Mouse (Mus musculus) embryonic facial prominence, embryonic 10.5 days (tissue): Measurements from ENCODE around the gene Ppp1r12a. TPM values are rescaled to one million over a fixed set of nuclear protein-coding genes. Genes with fewer than 3 reads are reported as not detected.
A peak's percentile ranks its signal among the peaks of the same experiment; 100 is the strongest.

ENCODE experiments used
- DNase-seq: peaks from one replicate; pipeline ENCODE4 v3.0.0-alpha.2; 2017; ENCODE audit warnings: low spot score
- H3K27ac ChIP-seq: fragments of 300-500 bp; sonication (generic); replicated peaks from 2 replicates; pipeline ENCODE4 v1.5.1; 2016; ENCODE audit warnings: mild to moderate bottlenecking
- H3K27me3 ChIP-seq: fragments of 300-500 bp; sonication (generic); replicated peaks from 2 replicates; pipeline ENCODE4 v1.6.1; 2016; ENCODE audit warnings: low read depth, mild to moderate bottlenecking; ENCODE audit not compliant: poor library complexity, severe bottlenecking
- H3K36me3 ChIP-seq: fragments of 300-500 bp; sonication (generic); replicated peaks from 2 replicates; pipeline ENCODE4 v1.6.1; 2016; ENCODE audit warnings: mild to moderate bottlenecking, moderate library complexity
- H3K4me1 ChIP-seq: fragments of 300-500 bp; sonication (generic); 2 replicates; pipeline ENCODE4 v1.6.1; 2016
- H3K4me3 ChIP-seq: fragments of 300-500 bp; sonication (generic); 2 replicates; pipeline ENCODE4 v1.5.1; 2016; ENCODE audit warnings: mild to moderate bottlenecking, moderate library complexity
- H3K9me3 ChIP-seq: fragments of 300-500 bp; sonication (generic); 2 replicates; pipeline ENCODE4 v1.6.1; 2016; ENCODE audit warnings: mild to moderate bottlenecking
- WGBS: fragments of 180-500 bp; shearing (Covaris S2); methylation state at CpG from one replicate; pipeline ENCODE4 v1.1.7; 2016; 5-methylcytosine and 5-hydroxymethylcytosine counted together
- polyA plus RNA-seq: library from polyadenylated mRNA; unstranded; fragments of >200 nt; fragmentation: Nextera tagmentation; extraction: Ambion mirVana; gene quantifications from 2 replicates; pipeline ENCODE4 v1.2.1, GENCODE M21; 2016

Ppp1r12a gene
- polyA plus RNA-seq, 1 experiment from 2014 or later = 84.3 TPM

- H3K4me1 ChIP-seq = no peaks in the 10 kb centered on the region
- DNase-seq = no peak
- no peak overlapping the region for H3K27ac ChIP-seq
- H3K27me3 ChIP-seq = no peaks in the 10 kb centered on the region
- H3K9me3 ChIP-seq = no peaks in the 10 kb centered on the region
- WGBS = 77% methylated on average over 11 of the region's 11 CpGs
- H3K4me3 ChIP-seq = no peak overlapping the region
- H3K36me3 ChIP-seq = peaks cover 6% of the 10 kb centered on the region; the same call in 1 of the 2 replicates
These were observed 124.9 kb downstream of the Ppp1r12a start for GRCm38 (mm10) chr10:108286658-108287437.

DNA sequence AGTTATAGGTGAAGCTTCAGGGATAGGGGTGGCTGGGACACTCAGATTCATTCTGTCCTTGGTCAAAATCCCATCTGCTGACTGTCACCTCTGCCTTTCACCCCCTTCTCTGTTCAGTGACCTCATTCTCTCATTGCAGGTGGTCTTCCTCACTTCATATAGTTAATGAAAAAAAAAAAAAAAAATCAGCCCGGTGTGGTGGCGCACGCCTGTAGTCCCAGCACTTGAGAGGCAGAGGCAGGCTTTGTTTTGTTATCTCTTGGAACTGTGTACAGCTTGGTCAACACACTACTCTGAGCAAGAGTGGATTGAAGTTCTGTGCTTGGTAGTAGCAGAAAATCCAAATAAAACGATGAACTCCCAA is 125.4 kb downstream of the Ppp1r12a start:
- DNase-seq = no peak
- Histone ChIP-seq H3K4me3 (no peak overlapping the region), H3K4me1 (no peaks in the 10 kb centered on the region), H3K27me3 (no peaks in the 10 kb centered on the region), H3K36me3 (0 out of 2 replicates have a peak, but pooled peaks cover under 1% of the 10 kb centered on the region), H3K27ac (no peak overlapping the region), H3K9me3 (no peaks in the 10 kb centered on the region)
- WGBS = 85% methylated on average over 4 of the region's 4 CpGs

DNA sequence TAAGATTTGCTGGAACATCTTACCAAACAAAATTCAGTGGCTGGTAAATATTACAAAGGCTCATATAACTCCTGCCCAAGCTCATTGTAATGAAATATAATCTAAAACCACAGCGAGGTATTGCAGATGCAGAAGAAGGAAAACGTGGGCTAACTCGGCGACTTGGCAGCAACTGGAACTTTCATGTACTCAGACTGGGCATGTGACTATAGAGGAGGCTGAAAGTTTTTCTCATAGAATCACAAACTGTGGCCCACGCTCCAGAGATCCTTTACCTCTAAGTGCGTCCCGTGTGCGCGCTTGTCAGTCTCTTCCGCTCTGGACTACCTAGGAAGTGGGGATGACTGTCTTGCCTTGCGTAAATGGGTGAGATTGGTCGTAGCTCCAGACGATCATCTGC is 128.1 kb downstream of the Ppp1r12a start:
- Histone ChIP-seq H3K4me1 (0 out of 2 replicates have a peak, but pooled peaks cover 3% of the 10 kb centered on the region), H3K9me3 (no peaks in the 10 kb centered on the region), H3K36me3 (no peaks in the 10 kb centered on the region), H3K27ac (no peak overlapping the region), H3K27me3 (no peaks in the 10 kb centered on the region), H3K4me3 (no peak overlapping the region)
- WGBS = 95% methylated on average over 13 of the region's 13 CpGs
- no peak for DNase-seq

GRCm38 (mm10) chr10:108291688-108292471 is 129.9 kb downstream of the Ppp1r12a start:
- Histone ChIP-seq H3K9me3 (no peaks in the 10 kb centered on the region), H3K36me3 (no peaks in the 10 kb centered on the region), H3K4me1 (0 out of 2 replicates have a peak, but pooled peaks cover 3% of the 10 kb centered on the region), H3K27ac (no peak overlapping the region), H3K27me3 (no peaks in the 10 kb centered on the region), H3K4me3 (no peak overlapping the region)
- DNase-seq = no peak
- WGBS = 90% methylated on average over 12 of the region's 12 CpGs

GRCm38 (mm10) chr10:108292651-108293050 is 130.7 kb downstream of the Ppp1r12a start:
- H3K4me3 ChIP-seq = no peak overlapping the region
- H3K36me3 ChIP-seq = no peaks in the 10 kb centered on the region
- H3K4me1 ChIP-seq = 0 out of 2 replicates have a peak, but pooled peaks cover 3% of the 10 kb centered on the region
- DNase-seq = no peak
- H3K27ac ChIP-seq = no peak overlapping the region
- H3K27me3 ChIP-seq = no peaks in the 10 kb centered on the region
- H3K9me3 ChIP-seq = no peaks in the 10 kb centered on the region
- 84% methylated on average over 4 of the region's 4 CpGs for WGBS

GRCm38 (mm10) chr10:108293620-108294195 is 131.7 kb downstream of the Ppp1r12a start:
- Histone ChIP-seq H3K4me1 (0 out of 2 replicates have a peak, but pooled peaks cover 3% of the 10 kb centered on the region), H3K4me3 (no peak overlapping the region), H3K9me3 (no peaks in the 10 kb centered on the region), H3K27ac (no peak overlapping the region), H3K27me3 (no peaks in the 10 kb centered on the region), H3K36me3 (no peaks in the 10 kb centered on the region)
- peak; percentile 25 for DNase-seq
- 86% methylated on average over 16 of the region's 16 CpGs for WGBS

DNA sequence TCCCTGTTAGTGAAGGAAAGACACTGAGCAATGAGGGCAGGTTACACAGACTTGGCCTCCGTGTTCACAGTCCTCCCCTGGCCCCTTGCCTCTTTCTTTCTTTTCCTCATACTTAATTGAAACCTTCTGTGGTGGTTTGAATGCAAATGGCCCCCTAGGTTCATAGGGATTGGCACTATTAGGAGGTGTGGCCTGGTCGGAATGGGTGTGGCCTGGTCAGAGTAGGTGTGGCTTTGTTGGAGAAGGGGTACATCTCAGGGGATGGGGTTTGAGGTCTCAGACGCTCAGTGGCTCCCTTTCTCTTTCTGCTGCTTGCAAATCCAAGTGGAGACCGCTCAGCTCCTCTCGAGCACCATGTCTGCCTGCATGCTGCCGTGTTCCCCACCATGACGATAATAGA is 132.8 kb downstream of the Ppp1r12a start:
- WGBS = 83% methylated on average over 7 of the region's 7 CpGs
- no peak overlapping the region for H3K4me3 ChIP-seq
- H3K27ac ChIP-seq = no peak overlapping the region; the same call in 1 of the 2 replicates
- DNase-seq = no peak
- H3K36me3 ChIP-seq = no peaks in the 10 kb centered on the region
- H3K27me3 ChIP-seq = no peaks in the 10 kb centered on the region
- no peaks in the 10 kb centered on the region for H3K9me3 ChIP-seq
- H3K4me1 ChIP-seq = 0 out of 2 replicates have a peak, but pooled peaks cover 3% of the 10 kb centered on the region

GRCm38 (mm10) chr10:108296446-108296845 is 134.5 kb downstream of the Ppp1r12a start:
- H3K36me3 ChIP-seq = no peaks in the 10 kb centered on the region
- no peak overlapping the region for H3K27ac ChIP-seq
- no peaks in the 10 kb centered on the region for H3K27me3 ChIP-seq
- H3K4me1 ChIP-seq = 0 out of 2 replicates have a peak, but pooled peaks cover 3% of the 10 kb centered on the region
- H3K9me3 ChIP-seq = no peaks in the 10 kb centered on the region
- WGBS = 90% methylated on average over 7 of the region's 7 CpGs
- no peak overlapping the region for H3K4me3 ChIP-seq
- no peak for DNase-seq

GRCm38 (mm10) chr10:108298261-108298660 is 136.3 kb downstream of the Ppp1r12a start:
- WGBS = 93% methylated on average over 13 of the region's 13 CpGs
- Histone ChIP-seq H3K27me3 (no peaks in the 10 kb centered on the region), H3K4me3 (no peak overlapping the region), H3K4me1 (0 out of 2 replicates have a peak, but pooled peaks cover 3% of the 10 kb centered on the region), H3K36me3 (no peaks in the 10 kb centered on the region), H3K9me3 (no peaks in the 10 kb centered on the region), H3K27ac (no peak overlapping the region)
- no peak for DNase-seq

DNA sequence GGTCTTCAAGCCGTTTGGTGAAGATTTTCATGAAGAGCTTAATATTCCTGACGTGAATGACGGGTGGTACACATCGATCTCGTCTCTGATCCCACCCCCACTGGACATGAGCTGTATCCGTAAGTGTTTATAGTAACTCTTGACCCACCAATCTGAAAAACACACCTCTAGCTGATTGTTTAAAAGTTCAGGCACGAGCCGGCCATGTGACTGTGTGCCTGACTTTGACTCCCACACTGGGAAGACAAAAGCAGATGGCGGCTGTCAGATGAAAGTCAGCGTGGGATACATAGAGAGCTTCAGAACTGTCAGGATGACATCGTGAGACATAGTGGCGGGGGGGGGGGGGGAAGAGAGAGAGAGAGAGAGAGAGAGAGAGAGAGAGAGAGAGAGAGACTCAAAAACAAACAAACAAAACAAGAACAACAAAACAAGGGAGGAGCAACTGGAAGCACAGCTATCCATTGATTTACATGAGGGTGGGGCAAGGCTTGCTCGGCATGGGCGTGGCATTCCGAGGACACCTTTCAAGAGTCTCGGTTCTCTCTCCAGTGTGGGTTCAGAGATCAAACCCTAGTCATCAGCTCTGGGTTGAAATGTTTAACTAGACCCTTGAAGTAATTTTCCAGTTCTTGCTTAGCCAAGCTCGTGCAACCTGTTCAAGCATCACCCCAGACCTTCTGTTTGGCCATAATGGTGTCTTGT is 137.0 kb downstream of the Ppp1r12a start:
- H3K27ac ChIP-seq = no peak overlapping the region
- H3K36me3 ChIP-seq = no peaks in the 10 kb centered on the region
- DNase-seq = no peak
- no peaks in the 10 kb centered on the region for H3K27me3 ChIP-seq
- 0 out of 2 replicates have a peak, but pooled peaks cover 3% of the 10 kb centered on the region for H3K4me1 ChIP-seq
- H3K4me3 ChIP-seq = no peak overlapping the region
- WGBS = 87% methylated on average over 16 of the region's 17 CpGs
- no peaks in the 10 kb centered on the region for H3K9me3 ChIP-seq

- 80% methylated on average over 11 of the region's 11 CpGs for WGBS
- Histone ChIP-seq H3K4me1 (no peaks in the 10 kb centered on the region), H3K27me3 (no peaks in the 10 kb centered on the region), H3K4me3 (no peak overlapping the region), H3K9me3 (no peaks in the 10 kb centered on the region), H3K36me3 (no peaks in the 10 kb centered on the region), H3K27ac (no peak overlapping the region)
- no peak for DNase-seq
These were observed 137.8 kb downstream of the Ppp1r12a start for GRCm38 (mm10) chr10:108299828-108300227.

GRCm38 (mm10) chr10:108300843-108301242 is 138.8 kb downstream of the Ppp1r12a start:
- no peak overlapping the region for H3K27ac ChIP-seq
- WGBS = 13% methylated on average over 19 of the region's 19 CpGs
- H3K4me3 ChIP-seq = no peak overlapping the region

More at GRCm38 (mm10) chr10:108300843-108301242, 138.8 kb downstream of the Ppp1r12a start:
- H3K36me3 ChIP-seq = no peaks in the 10 kb centered on the region
- DNase-seq = peak; percentile 85
- no peaks in the 10 kb centered on the region for H3K27me3 ChIP-seq
- H3K9me3 ChIP-seq = no peaks in the 10 kb centered on the region
- H3K4me1 ChIP-seq = no peaks in the 10 kb centered on the region
